Mouse (Mus musculus) bone marrow, adult 2 months (tissue): ENCODE measurements around the gene Dnaic1.

ENCODE experiments used
- CTCF ChIP-seq: fragments of 200-500 bp; IDR thresholded peaks from 2 replicates; pipeline ENCODE4 v1.5.1; 2011; ENCODE audit warnings: low read length, control low read depth; ENCODE audit not compliant: control insufficient read depth, insufficient read depth
- POLR2A ChIP-seq: fragments of 200-500 bp; IDR thresholded peaks from 2 replicates; pipeline ENCODE4 v1.6.1; 2011; ENCODE audit warnings: low read depth, mild to moderate bottlenecking, control low read depth, low read length, borderline replicate concordance; ENCODE audit not compliant: control insufficient read depth

- TF ChIP-seq CTCF (no peak), POLR2A (no peak)
Observed at GRCm38 (mm10) chr4:41676248-41677005, 106.9 kb downstream of the Dnaic1 start.
